Mouse (Mus musculus) lung, adult 2 months (tissue): Measurements from ENCODE around the gene Agtrap.

Experiments
- CTCF ChIP-seq: fragments of 200-500 bp; IDR thresholded peaks from 2 replicates; pipeline ENCODE4 v1.5.1; 2011; ENCODE audit warnings: mild to moderate bottlenecking, low read length, control low read depth; ENCODE audit not compliant: insufficient read depth
- POLR2A ChIP-seq: fragments of 200-500 bp; IDR thresholded peaks from 2 replicates; pipeline ENCODE4 v1.6.1; 2011; ENCODE audit warnings: low read depth, mild to moderate bottlenecking, control low read depth, low read length, borderline replicate concordance; ENCODE audit errors: extremely low read depth

GRCm38 (mm10) chr4:148087091-148087906 lies 532 bp downstream of the Agtrap start:
- TF ChIP-seq POLR2A (no peak), CTCF (no peak)
